Mouse (Mus musculus) right cerebral cortex, postnatal 25 days (tissue): ENCODE measurements around the gene Gm12253.

Source experiments
- DNase-seq: peaks from one replicate; pipeline ENCODE4 v3.0.0; 2022

Gm12253 gene

GRCm38 (mm10) chr11:58432259-58432658, at the start of gene Gm12253:
Gm12253 (plus strand) TSS chr11:58432559.
- no peak for DNase-seq

- no peak for DNase-seq
These were observed 32.2 kb upstream of the Gm12253 start for GRCm38 (mm10) chr11:58399985-58400645.

DNA sequence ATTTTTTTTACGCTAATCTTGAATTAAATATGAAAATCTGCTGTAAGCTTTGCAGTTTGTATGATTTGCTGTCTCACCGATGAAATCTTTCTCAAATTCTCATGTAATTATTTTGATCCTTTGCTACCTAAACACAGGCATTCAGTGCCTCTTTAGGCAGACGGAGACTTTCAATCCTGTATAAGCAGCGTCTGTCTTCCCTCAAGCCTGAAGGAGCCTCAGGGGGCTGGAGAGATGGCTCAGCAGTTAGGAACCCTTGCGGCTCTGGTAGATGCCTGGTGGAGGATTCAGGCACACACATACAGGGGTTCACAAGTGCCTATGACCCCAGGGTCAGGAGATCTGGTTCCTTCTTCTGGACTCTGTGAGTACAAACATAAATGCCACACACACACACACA, 31.7 kb upstream of the Gm12253 start:
- no peak for DNase-seq

- no peak for DNase-seq
These were observed 24.3 kb upstream of the Gm12253 start for GRCm38 (mm10) chr11:58408066-58408465.

DNA sequence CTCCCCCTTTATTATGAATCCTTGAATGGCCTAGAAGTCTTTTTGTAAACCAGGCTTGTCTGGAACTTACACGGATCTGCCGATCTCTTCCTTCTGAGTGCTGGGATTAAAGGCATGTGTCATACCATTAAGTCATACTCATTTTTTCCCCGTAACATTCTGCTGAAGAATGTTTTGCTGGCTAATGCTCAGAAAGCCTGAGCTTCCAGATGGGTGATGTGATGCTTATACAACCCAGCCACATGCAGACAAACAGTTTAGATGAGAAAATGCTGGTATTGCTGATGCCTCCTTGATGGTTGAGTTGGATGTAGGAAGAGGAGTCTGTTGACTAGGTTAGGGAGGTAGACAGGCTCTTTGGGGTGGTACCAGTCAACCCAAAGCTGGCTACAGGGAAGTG, 14.0 kb upstream of the Gm12253 start:
- DNase-seq = no peak

DNA sequence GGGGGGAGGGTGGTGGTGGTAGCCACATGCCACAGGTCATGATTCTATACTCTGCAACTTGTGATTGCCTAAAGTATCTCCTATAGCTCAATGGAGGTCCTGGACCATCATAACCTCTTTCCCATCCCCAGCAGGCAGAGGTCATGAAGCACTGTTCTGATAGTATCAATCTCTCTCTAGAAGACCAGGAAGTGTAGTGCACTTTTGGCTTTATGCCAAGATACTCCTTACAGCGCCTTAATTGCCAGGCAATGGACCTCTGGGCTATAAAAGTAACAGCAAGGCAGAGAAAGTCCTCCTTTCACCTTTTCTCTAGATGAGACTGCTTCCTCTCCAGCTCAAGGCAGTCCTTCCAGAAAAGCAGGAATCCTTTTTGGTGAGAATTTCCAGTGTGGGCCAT, 11.5 kb upstream of the Gm12253 start, which contains the start of gene 1810065E05Rik:
1810065E05Rik (plus strand) TSS at position 297 of the 400 bp plus-strand sequence.
- DNase-seq = no peak

DNA sequence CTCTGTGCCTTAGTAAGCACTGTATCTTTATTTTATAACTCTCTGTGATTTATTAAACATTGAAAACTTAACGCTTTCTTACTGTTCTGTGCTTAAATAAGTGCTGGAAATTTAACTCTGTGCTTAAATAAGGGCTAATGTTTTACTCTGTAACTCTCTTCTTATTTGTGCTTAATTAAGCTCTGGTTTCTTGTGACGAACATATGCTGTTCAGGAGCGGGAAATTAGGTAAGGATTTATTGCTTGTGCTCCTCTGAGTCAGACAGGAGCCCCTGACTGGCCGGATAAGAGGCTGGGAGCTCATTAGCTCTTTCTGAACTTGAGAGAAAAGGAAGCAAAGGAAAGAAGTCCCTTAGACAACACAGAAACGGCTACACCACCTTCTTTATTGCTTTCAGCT, 5.5 kb downstream of the Gm12253 start:
- DNase-seq = no peak

DNA sequence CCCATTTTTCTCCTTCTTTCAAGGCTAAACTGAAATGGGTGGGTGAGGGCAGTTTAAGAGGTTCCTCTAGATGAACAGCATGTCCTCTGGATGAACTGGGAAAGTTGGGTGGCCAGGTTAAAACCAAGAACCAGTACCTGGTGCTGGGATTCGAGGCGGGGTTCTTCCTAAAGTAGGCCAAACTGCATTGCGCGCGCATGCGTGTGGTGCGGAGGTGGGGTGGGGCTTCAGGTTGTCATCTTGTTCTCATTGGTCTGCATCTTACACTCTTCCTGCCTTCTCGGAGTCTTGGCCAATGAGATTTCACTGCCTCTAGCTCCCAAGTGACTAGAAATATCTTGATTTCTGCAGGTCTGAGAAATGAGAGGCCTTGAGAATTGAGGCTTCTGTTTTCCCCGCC, 20.4 kb downstream of the Gm12253 start, which contains the start of gene Lypd9:
Lypd9 (minus strand) TSS at position 165 of the 400 bp plus-strand sequence.
- no peak for DNase-seq

DNA sequence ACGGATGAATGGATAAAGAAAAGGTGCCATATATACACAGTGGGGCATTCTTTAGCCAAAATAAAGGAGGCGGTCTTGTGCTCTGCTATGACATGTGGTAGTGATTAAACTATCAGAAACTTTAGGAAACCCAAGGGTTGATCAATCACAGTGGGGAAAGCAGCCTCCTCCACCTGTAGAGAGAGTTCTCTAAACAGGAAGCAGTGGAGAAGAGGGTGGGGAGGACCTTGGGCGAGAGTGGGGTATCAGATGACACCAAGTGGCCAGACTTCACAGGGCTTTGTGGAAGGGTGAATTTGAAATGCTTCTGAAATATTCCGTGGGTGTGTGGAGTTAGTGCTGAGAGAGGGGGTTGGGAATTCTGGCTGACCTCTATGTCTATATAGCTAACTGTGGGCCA, 21.2 kb downstream of the Gm12253 start:
- DNase-seq = no peak

DNA sequence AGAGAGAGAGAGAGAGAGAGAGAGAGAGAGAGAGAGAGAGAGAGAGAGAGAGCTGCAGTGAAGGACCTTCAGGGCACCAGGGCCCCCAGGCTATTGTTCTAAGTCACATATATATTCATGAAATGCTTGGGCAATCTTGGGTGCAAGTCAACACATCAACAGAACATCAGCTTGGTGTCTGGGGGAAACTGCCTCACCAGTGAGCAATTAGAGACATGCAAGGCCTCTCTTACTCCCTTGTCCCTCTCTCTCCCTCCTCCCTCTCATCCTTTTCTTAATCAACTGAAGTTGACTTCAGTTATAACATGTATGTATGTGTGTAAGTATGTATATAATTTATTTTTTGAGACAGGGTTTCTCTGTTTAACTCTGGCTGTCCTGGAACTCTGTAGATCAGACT, 29.8 kb downstream of the Gm12253 start, which contains the start of gene Olfr30:
Olfr30 (minus strand) TSS at position 101 of the 400 bp plus-strand sequence.
- DNase-seq = no peak
